Mouse (Mus musculus) adrenal gland, adult 10 weeks (tissue): ENCODE measurements around the gene Vmn2r17. TPM values are rescaled to one million over a fixed set of nuclear protein-coding genes. Genes with fewer than 3 reads are reported as not detected.

Experiments
- polyA plus RNA-seq: library from polyadenylated mRNA; stranded (reverse); fragments of 350-450 nt; fragmentation: Illumina TruSeq; extraction: RNeasy Lipid Tissue Mini Kit (QIAGEN cat#74804); gene quantifications from one replicate; pipeline ENCODE4 v1.2.3, GENCODE M21; 2014; ENCODE audit warnings: low read depth, low replicate concordance

Gene Vmn2r17
- polyA plus RNA-seq = not detected

GRCm38 (mm10) chr5:109419388-109419787 is at the start of gene Vmn2r17:
TSS of gene Vmn2r17 (plus strand) at chr5:109419688.

Other genes starting within 250 kb of the Vmn2r17 start
- 0.23 TPM for gene Vmn2r13, start 227.5 kb upstream of the Vmn2r17 start, polyA plus RNA-seq
- gene Vmn2r14, start 195.0 kb upstream of the Vmn2r17 start, polyA plus RNA-seq = 0.06 TPM
- not detected for gene Vmn2r15, start 122.0 kb upstream of the Vmn2r17 start, polyA plus RNA-seq
- not detected for gene Vmn2r16, start 89.5 kb upstream of the Vmn2r17 start, polyA plus RNA-seq
- gene Crlf2, start 139.3 kb downstream of the Vmn2r17 start, polyA plus RNA-seq = 3.3 TPM